ENCODE assay signal across 20 mouse cellular contexts in the genomic region with DNA sequence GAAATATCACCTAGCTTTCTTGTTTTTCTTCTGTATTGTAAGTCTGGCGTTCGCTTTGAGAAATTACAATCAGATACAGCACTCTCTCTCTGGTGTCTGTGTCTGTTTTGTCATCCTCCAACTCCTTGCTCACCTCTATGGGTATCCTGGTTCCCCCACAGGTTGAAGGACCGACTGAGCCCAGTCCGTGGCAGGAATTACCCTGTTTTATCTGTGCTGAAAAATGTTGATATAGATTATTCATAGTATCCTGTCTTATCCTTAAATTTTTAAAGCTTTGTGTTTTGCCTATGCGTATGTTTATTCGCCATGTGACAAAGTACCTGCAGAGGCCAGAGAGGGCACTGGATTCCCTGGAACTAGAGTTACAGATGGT.
"Had no signal": no experiment of that assay in that cellular context is flagged by ENCODE, and none has a peak within 500 bp of the region (broad histone marks: within the 10 kb centered on the region; RNA-seq: fewer than 3 reads in every experiment).

No protein-coding gene starts in this region.

- H3K9me3 ChIP-seq: limb, embryonic 12.5 days; limb, embryonic 15.5 days; midbrain, embryonic 13.5 days; neural tube, embryonic 13.5 days; stomach, embryonic 15.5 days had no signal

- H3K27ac ChIP-seq: left cerebral cortex, adult 2 months; limb, embryonic 12.5 days; limb, embryonic 15.5 days; liver, embryonic 14.5 days; macrophage; midbrain, embryonic 13.5 days; neural tube, embryonic 13.5 days; stomach, embryonic 15.5 days had no signal

- H3K9ac ChIP-seq: limb, embryonic 12.5 days; limb, embryonic 15.5 days; liver, embryonic 14.5 days; liver, postnatal 0 days; lung, embryonic 14.5 days; midbrain, embryonic 13.5 days; neural tube, embryonic 13.5 days; stomach, embryonic 15.5 days had no signal

- H3K27me3 ChIP-seq: limb, embryonic 12.5 days; limb, embryonic 15.5 days; midbrain, embryonic 13.5 days; neural tube, embryonic 13.5 days; stomach, embryonic 15.5 days had no signal

- H3K4me2 ChIP-seq: limb, embryonic 12.5 days; limb, embryonic 15.5 days; liver, embryonic 11.5 days; lung, embryonic 14.5 days; midbrain, embryonic 13.5 days; neural tube, embryonic 13.5 days; stomach, embryonic 15.5 days had no signal

- DNase-seq: kidney, adult 9 months; kidney, postnatal 14 days; kidney, postnatal 4 days; left cerebral cortex, postnatal 4 days; liver, postnatal 0 days; lung, embryonic 14.5 days; retina, postnatal 1 day; right cerebral cortex, postnatal 25 days; spleen, adult 18-20 months; thymus, postnatal 25 days had no signal

- H3K4me3 ChIP-seq: left cerebral cortex, adult 2 months; limb, embryonic 12.5 days; limb, embryonic 15.5 days; midbrain, embryonic 13.5 days; myocyte; neural tube, embryonic 13.5 days; stomach, embryonic 15.5 days had no signal
